Mouse (Mus musculus) hindbrain, postnatal 0 days (tissue): ENCODE measurements around the gene Cep57l1. TPM values are rescaled to one million over a fixed set of nuclear protein-coding genes. Genes with fewer than 3 reads are reported as not detected.

ENCODE experiments used
- ATAC-seq: fragments of 200-750 bp; cut with Nextera tagmentation; 2 replicates; pipeline ENCODE4 v1.8.0; 2017; ENCODE audit warnings: mild to moderate bottlenecking, moderate TSS enrichment, moderate library complexity
- DNase-seq: peaks from one replicate; pipeline ENCODE4 v3.0.0-alpha.2; 2015; ENCODE audit warnings: low spot score
- H3K27ac ChIP-seq: fragments of 300-500 bp; sonication (generic); 2 replicates; pipeline ENCODE4 v1.5.1; 2014; ENCODE audit warnings: mild to moderate bottlenecking
- H3K27me3 ChIP-seq: fragments of 300-500 bp; sonication (generic); 2 replicates; pipeline ENCODE4 v1.6.1; 2014; ENCODE audit warnings: low read length, mixed read lengths; ENCODE audit not compliant: insufficient read depth
- H3K36me3 ChIP-seq: fragments of 300-500 bp; sonication (generic); 2 replicates; pipeline ENCODE4 v1.6.1; 2014; ENCODE audit warnings: low read length, mixed read lengths; ENCODE audit not compliant: insufficient read depth
- H3K4me1 ChIP-seq: fragments of 300-500 bp; sonication (generic); 2 replicates; pipeline ENCODE4 v1.6.1; 2014; ENCODE audit warnings: antibody characterized with exemption, low read length, mixed read lengths; ENCODE audit not compliant: insufficient read depth
- H3K4me2 ChIP-seq: fragments of 300-500 bp; sonication (generic); 2 replicates; pipeline ENCODE4 v1.6.1; 2014; ENCODE audit warnings: low read depth, mild to moderate bottlenecking, low read length, moderate library complexity, mixed read lengths
- H3K4me3 ChIP-seq: fragments of 300-500 bp; sonication (generic); 2 replicates; pipeline ENCODE4 v1.5.1; 2014; ENCODE audit warnings: low read length
- H3K9ac ChIP-seq: fragments of 300-500 bp; sonication (generic); replicated peaks from 2 replicates; pipeline ENCODE4 v1.6.1; 2014; ENCODE audit warnings: mild to moderate bottlenecking, low read length, moderate library complexity, mixed read lengths
- H3K9me3 ChIP-seq: fragments of 300-500 bp; sonication (generic); 2 replicates; pipeline ENCODE4 v1.6.1; 2016; ENCODE audit warnings: low read length, mixed read lengths
- CTCF ChIP-seq: IDR thresholded peaks from 2 replicates; pipeline ENCODE4 v1.5.1; 2016; ENCODE audit warnings: antibody characterized with exemption, control low read depth, low read depth
- WGBS: fragments of 180-500 bp; shearing (Covaris S2); extraction: QIAGEN DNeasy Blood & Tissue Kit; methylation state at CpG from one replicate; pipeline ENCODE4 v1.1.7; 2014; 5-methylcytosine and 5-hydroxymethylcytosine counted together
- polyA plus RNA-seq: library from polyadenylated mRNA; unstranded; fragments of >200 nt; fragmentation: Nextera tagmentation; extraction: Ambion mirVana; gene quantifications from 2 replicates; pipeline ENCODE4 v1.2.1, GENCODE M21; 2015
- total RNA-seq: library from RNA; depleted of rRNA; stranded (reverse); fragments of >200 nt; gene quantifications from 2 replicates; pipeline ENCODE4 v1.2.3, GENCODE M21; 2014

The Cep57l1 gene
- total and polyA plus RNA-seq, 2 experiments from 2014 or later: 8.0 to 11.6 TPM

DNA sequence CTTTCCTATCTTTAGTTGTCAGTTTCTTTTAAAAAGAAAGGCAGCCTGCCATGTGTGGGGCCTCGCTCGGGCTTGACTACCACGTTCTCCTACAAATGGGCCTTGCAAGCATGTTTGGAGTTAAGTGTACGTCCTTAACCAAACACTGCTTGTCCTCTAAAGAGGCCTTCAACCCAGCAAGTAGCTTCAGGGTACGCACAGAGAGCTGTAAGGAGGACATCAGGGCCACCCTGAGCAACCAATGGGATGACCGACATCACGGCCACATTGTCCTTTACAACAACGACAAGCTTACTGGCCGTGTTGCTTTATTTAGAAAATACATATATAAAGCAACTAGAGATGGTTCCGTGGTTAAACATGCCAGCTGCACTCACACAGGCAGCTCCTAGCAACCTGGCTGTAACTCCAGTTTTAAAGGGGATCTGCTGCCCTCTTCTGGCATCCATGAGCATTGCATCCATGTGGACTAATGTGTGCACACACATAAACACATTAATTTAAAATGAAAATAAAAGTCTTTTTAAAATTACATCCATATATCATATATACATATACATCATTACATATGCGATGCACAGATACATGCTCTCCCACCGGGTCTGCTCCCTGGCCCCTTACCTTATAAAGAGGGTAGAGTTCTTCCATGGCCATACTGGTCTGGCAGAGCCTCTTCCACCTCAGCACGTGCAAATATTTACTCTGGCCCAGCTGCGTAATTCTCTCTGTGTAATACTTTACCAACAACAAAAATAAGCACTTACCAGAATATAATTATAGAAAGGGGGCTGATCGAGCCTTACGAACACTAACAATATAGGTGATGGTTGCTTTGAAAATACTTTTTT is 126.9 kb downstream of the Cep57l1 start:
- Histone ChIP-seq H3K27ac (no peak overlapping the region), H3K27me3 (no peaks in the 10 kb centered on the region), H3K4me3 (no peak overlapping the region), H3K36me3 (no peaks in the 10 kb centered on the region), H3K9me3 (no peaks in the 10 kb centered on the region), H3K4me2 (no peak overlapping the region), H3K9ac (no peak overlapping the region), H3K4me1 (0 out of 2 replicates have a peak, but pooled peaks cover 8% of the 10 kb centered on the region)
- peak; percentile 92 for TF ChIP-seq CTCF
- 35% methylated on average over 16 of the region's 16 CpGs for WGBS
- ATAC-seq (peak; percentile 76), DNase-seq (peak; percentile 90)

DNA sequence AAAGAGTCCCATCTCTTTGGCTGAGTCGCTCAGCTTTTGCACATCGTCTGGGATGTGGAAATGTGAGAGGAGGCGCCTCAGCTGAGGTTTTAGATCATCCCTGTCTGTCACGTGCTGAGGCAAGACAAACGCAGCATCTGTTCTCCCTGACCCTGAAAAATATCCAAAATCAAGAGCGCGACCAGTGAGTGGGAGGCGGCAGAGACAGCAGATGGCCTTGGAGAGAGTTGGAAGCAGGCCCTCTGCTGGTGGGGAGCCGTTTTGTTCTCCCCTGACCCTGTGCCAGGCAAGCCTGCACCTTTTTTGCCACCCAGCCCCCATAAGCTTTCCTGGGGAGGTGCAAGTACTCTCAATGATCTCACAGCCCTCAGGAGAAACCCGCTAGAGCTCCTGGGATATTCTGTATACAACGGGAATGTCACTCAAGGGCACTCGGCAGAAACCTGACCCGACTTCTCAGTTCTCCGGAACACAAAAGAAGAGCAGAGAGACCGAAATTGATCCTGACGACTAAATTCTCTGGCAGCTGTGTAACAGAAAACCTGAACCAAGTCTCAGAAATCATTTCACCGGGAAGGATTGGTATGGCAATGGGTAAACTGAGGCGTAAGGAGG is 130.8 kb downstream of the Cep57l1 start:
- no peak overlapping the region for H3K4me3 ChIP-seq
- H3K27me3 ChIP-seq: no peaks in the 10 kb centered on the region
- H3K9ac ChIP-seq: no peak overlapping the region; the same call in 1 of the 2 replicates
- H3K4me1 ChIP-seq: 0 out of 2 replicates have a peak, but pooled peaks cover 8% of the 10 kb centered on the region
- ATAC-seq (peak; percentile 80), DNase-seq (peak; percentile 83)
- H3K4me2 ChIP-seq: peak overlapping the region; percentile 41
- H3K36me3 ChIP-seq: no peaks in the 10 kb centered on the region
- TF ChIP-seq CTCF: peak; percentile 76
- H3K27ac ChIP-seq: peak overlapping the region; percentile 29; the same call in 1 of the 2 replicates
- no peaks in the 10 kb centered on the region for H3K9me3 ChIP-seq
- WGBS: 18% methylated on average over 18 of the region's 18 CpGs

DNA sequence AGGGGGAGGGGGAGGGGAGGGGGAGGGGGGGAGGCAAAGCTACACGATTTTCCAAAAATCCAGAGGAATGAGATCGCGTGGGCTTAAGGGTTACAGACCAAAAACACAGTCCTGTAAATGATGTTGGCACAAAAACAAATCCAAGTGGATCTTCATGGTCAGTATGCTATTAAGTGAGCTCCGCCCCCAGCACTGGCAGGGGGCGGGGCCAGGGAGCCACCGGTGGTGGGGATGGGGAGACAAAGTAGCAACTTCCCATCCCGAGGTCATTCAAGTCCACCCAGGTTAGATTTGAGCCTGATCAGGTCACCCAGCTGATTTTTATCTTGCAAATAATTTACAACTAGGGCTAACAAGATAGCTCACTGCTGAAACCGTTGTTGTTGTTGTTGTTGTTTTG is 132.3 kb downstream of the Cep57l1 start:
- Histone ChIP-seq H3K36me3 (no peaks in the 10 kb centered on the region), H3K27ac (no peak overlapping the region), H3K4me1 (0 out of 2 replicates have a peak, but pooled peaks cover 8% of the 10 kb centered on the region), H3K9ac (no peak overlapping the region), H3K9me3 (no peaks in the 10 kb centered on the region), H3K4me3 (no peak overlapping the region), H3K4me2 (no peak overlapping the region), H3K27me3 (no peaks in the 10 kb centered on the region)
- no peak for ATAC-seq
- DNase-seq: no peak
- no peak for TF ChIP-seq CTCF
- 66% methylated on average over 8 of the region's 8 CpGs for WGBS

DNA sequence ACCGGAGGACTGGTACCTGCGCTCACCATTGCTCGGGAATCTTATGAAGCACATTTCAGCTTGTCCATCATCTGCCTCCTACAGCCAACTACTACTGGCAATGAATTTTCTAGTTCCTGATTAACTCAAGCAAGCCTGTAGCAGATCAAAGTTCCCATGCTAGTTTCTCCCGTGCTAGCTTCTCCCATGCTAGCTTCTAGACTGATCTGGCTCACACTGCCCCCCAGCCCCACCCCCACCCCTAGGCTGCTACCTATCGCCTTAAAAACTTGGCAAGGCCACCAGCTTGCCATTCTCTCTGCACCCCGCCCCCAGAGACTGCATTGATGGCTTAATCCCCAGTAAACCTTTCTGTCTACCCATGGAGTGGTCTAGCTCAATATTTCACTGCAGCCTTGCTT is 133.0 kb downstream of the Cep57l1 start:
- Histone ChIP-seq H3K9me3 (no peaks in the 10 kb centered on the region), H3K9ac (no peak overlapping the region), H3K4me1 (0 out of 2 replicates have a peak, but pooled peaks cover 8% of the 10 kb centered on the region), H3K36me3 (no peaks in the 10 kb centered on the region), H3K4me3 (no peak overlapping the region), H3K4me2 (no peak overlapping the region), H3K27me3 (no peaks in the 10 kb centered on the region), H3K27ac (no peak overlapping the region)
- no peak for ATAC-seq
- no peak for TF ChIP-seq CTCF
- DNase-seq: no peak
- WGBS: 70% methylated on average over 6 of the region's 6 CpGs

DNA sequence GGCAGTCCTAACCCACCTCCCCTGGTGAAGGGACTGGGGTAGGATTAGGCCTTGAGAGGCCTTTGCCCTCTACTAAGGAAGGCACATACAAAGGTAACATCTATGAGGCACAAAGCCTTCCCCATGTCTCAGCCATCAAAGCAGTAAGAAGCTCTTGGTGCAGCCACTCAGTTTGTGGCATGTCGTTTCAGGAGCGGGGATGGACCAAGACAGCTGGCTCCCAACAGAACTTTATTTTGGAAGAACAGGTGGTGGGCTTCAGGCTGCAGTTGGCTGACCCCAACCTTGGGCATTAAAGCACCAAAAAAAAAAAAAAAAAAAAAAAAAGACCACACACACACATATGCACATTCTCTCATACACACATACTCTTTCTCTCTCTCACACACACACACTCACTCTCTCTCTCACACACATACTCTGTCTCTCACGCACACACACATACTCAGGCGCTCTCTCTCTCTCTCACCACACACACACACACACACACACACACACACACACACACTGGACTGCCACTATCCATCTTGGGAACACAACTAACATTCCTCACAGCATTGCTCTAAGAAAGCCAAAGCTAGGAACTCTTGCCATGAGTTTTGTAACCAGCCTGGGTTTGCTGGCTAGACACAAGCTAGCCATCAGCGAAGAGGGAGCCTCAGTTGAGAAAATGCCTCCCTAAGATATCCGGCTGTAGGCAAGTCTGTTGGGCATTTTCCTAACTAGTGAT is 133.7 kb downstream of the Cep57l1 start:
- WGBS: 79% methylated on average over 6 of the region's 6 CpGs
- ATAC-seq: no peak

DNA sequence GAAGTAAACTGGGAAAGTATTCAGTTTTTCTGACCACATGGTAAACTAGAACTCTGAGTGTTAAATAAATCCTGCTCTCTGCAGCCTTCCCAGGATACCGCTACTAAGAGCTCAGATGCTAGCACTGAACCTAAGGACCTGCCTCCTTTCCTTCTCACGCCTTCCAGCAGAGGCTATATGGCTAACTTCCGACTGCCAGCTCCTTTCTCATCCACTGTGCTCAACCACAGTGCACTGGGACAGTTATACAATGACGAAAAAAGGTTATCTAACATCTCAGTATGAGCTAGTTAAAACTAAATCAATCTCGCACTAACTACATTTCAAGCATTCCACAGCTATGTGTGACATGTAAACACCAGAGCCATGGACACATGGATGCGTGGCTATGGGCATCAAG is 134.4 kb downstream of the Cep57l1 start:
- 0 out of 2 replicates have a peak, but pooled peaks cover 8% of the 10 kb centered on the region for H3K4me1 ChIP-seq
- no peak overlapping the region for H3K27ac ChIP-seq
- H3K27me3 ChIP-seq: no peaks in the 10 kb centered on the region
- H3K9ac ChIP-seq: no peak overlapping the region
- no peaks in the 10 kb centered on the region for H3K9me3 ChIP-seq
- 73% methylated on average over 6 of the region's 6 CpGs for WGBS
- no peak overlapping the region for H3K4me3 ChIP-seq
- no peak for TF ChIP-seq CTCF
- ATAC-seq (no peak), DNase-seq (no peak)
- H3K4me2 ChIP-seq: no peak overlapping the region
- H3K36me3 ChIP-seq: no peaks in the 10 kb centered on the region

More for the DNA sequence above, 133.7 kb downstream of the Cep57l1 start:
- Histone ChIP-seq H3K36me3 (no peaks in the 10 kb centered on the region), H3K27me3 (no peaks in the 10 kb centered on the region), H3K4me2 (no peak overlapping the region), H3K27ac (no peak overlapping the region), H3K9me3 (no peaks in the 10 kb centered on the region), H3K4me1 (0 out of 2 replicates have a peak, but pooled peaks cover 8% of the 10 kb centered on the region), H3K4me3 (no peak overlapping the region), H3K9ac (no peak overlapping the region)
- no peak for TF ChIP-seq CTCF
- DNase-seq: no peak
